Mouse (Mus musculus): ENCODE measurements around the gene Zfp213. TPM values are rescaled to one million over a fixed set of nuclear protein-coding genes. Genes with fewer than 3 reads are reported as not detected.

Gene Zfp213
- total and polyA plus RNA-seq, 3 experiments = 3.0 to 3.8 TPM; not detected in 1

- Histone ChIP-seq H3K79me2 (ENCODE audit: control insufficient read depth, insufficient read depth, low read length, poor library complexity) (peaks cover 6% of the 10 kb centered on the region; the same call in 1 of the 2 replicates), H3K9ac (ENCODE audit: control insufficient read depth, low read depth, low read length, poor library complexity, severe bottlenecking) (no peak overlapping the region), H3K4me1 (ENCODE audit: control insufficient read depth in 1 of 2, insufficient read depth in 2 of 2, low read length in 2 of 2) (peaks cover 2 to 7% of the 10 kb centered on the region in 2 experiments; a peak in 2 of 4 replicates), H3K36me3 (ENCODE audit: control insufficient read depth in 1 of 2, insufficient read depth in 2 of 2, low read length in 2 of 2) (peaks cover 0 to 6% of the 10 kb centered on the region in 2 experiments; a peak in 1 of 4 replicates), H3K9me3 (replicated peaks; ENCODE audit: insufficient read depth, low read length) (no peaks in the 10 kb centered on the region), H3K4me3 (ENCODE audit: control insufficient read depth in 1 of 2, insufficient read depth in 1 of 2, low read depth in 2 of 2, low read length in 2 of 2) (no peak overlapping the region), H3K27ac (ENCODE audit: control insufficient read depth, low read depth, low read length) (no peak overlapping the region), H3K27me3 (ENCODE audit: control insufficient read depth in 1 of 2, insufficient read depth in 2 of 2, low read length in 2 of 2) (no peaks in the 10 kb centered on the region)
- no peak for DNase-seq (ENCODE audit: low read depth, low spot score)
- TF ChIP-seq ZNF384 (IDR thresholded peaks at IDR 0.05; ENCODE audit: low read depth, low read length) (no peak), E2F4 (IDR thresholded peaks at IDR 0.05; ENCODE audit: borderline replicate concordance, low read depth, low read length) (no peak), MAFK (IDR thresholded peaks at IDR 0.05; ENCODE audit: borderline replicate concordance, low read depth, low read length) (no peak), MAX (IDR thresholded peaks at IDR 0.05; ENCODE audit: low read length) (no peak), UBTF (IDR thresholded peaks at IDR 0.05; ENCODE audit: borderline replicate concordance, insufficient read depth, low read depth, low read length) (no peak), CHD1 (IDR thresholded peaks at IDR 0.05; ENCODE audit: low read depth, low read length) (no peak), NRF1 (IDR thresholded peaks at IDR 0.05; ENCODE audit: insufficient read depth, low read depth, low read length, poor library complexity, severe bottlenecking) (no peak), KAT2A (conservative IDR thresholded peaks at IDR 0.05; ENCODE audit: low read depth, low read length) (no peak), SIN3A (IDR thresholded peaks at IDR 0.05; ENCODE audit: low read length) (no peak), SMC3 (IDR thresholded peaks at IDR 0.05; ENCODE audit: low read depth, low read length) (no peak), EP300 (IDR thresholded peaks at IDR 0.05; ENCODE audit: low read depth in 1 of 2, low read length in 2 of 2) (no peak)
Observed at GRCm38 (mm10) chr17:23568370-23568769, 4.3 kb upstream of the Zfp213 start.

GRCm38 (mm10) chr17:23566787-23567186, 2.7 kb upstream of the Zfp213 start:
- Histone ChIP-seq H3K27ac (ENCODE audit: control insufficient read depth, low read depth, low read length) (no peak overlapping the region), H3K4me3 (ENCODE audit: control insufficient read depth in 1 of 2, insufficient read depth in 1 of 2, low read depth in 2 of 2, low read length in 2 of 2) (no peak overlapping the region), H3K79me2 (ENCODE audit: control insufficient read depth, insufficient read depth, low read length, poor library complexity) (peaks cover 6% of the 10 kb centered on the region; the same call in 1 of the 2 replicates), H3K4me1 (ENCODE audit: control insufficient read depth in 1 of 2, insufficient read depth in 2 of 2, low read length in 2 of 2) (peaks cover 2 to 7% of the 10 kb centered on the region in 2 experiments; a peak in 2 of 4 replicates), H3K36me3 (ENCODE audit: control insufficient read depth in 1 of 2, insufficient read depth in 2 of 2, low read length in 2 of 2) (peaks cover 0 to 8% of the 10 kb centered on the region in 2 experiments; a peak in 1 of 4 replicates), H3K27me3 (ENCODE audit: control insufficient read depth in 1 of 2, insufficient read depth in 2 of 2, low read length in 2 of 2) (no peaks in the 10 kb centered on the region), H3K9me3 (replicated peaks; ENCODE audit: insufficient read depth, low read length) (no peaks in the 10 kb centered on the region), H3K9ac (ENCODE audit: control insufficient read depth, low read depth, low read length, poor library complexity, severe bottlenecking) (no peak overlapping the region)
- DNase-seq (ENCODE audit: low read depth, low spot score) = peak; percentile 60
- TF ChIP-seq MAX (IDR thresholded peaks at IDR 0.05; ENCODE audit: low read length) (no peak), USF1 (IDR thresholded peaks at IDR 0.05; ENCODE audit: low read depth, low read length) (no peak), CTCF (IDR thresholded peaks at IDR 0.05 in 2 of 3, conservative IDR thresholded peaks at IDR 0.05 in 1 of 3; ENCODE audit: control insufficient read depth in 1 of 3, insufficient read depth in 1 of 3, low read depth in 2 of 3, low read length in 3 of 3, poor library complexity in 1 of 3, severe bottlenecking in 1 of 3) (peak; percentile 27 to 53 (median 41); a peak in 5 of 6 replicates), MAZ (IDR thresholded peaks at IDR 0.05; ENCODE audit: low read depth, low read length) (no peak), ZC3H11A (IDR thresholded peaks at IDR 0.05; ENCODE audit: low read depth, low read length) (peak; percentile 29; the same call in 1 of the 2 replicates), SMC3 (IDR thresholded peaks at IDR 0.05; ENCODE audit: low read depth, low read length) (peak; percentile 46), NRF1 (IDR thresholded peaks at IDR 0.05; ENCODE audit: insufficient read depth, low read depth, low read length, poor library complexity, severe bottlenecking) (no peak), HCFC1 (IDR thresholded peaks at IDR 0.05; ENCODE audit: low read depth, low read length) (no peak), CHD1 (IDR thresholded peaks at IDR 0.05; ENCODE audit: low read depth, low read length) (no peak), ZKSCAN1 (IDR thresholded peaks at IDR 0.05; ENCODE audit: low read depth, low read length) (no peak), POLR2AphosphoS5 (IDR thresholded peaks at IDR 0.05; ENCODE audit: borderline replicate concordance, low read depth, low read length) (no peak), RAD21 (IDR thresholded peaks at IDR 0.05; ENCODE audit: low read depth, low read length) (peak; percentile 52), GABPA (IDR thresholded peaks at IDR 0.05; ENCODE audit: low read depth, low read length) (no peak)

Data from MEL (cell line).